Mouse (Mus musculus) urinary bladder, postnatal 10 days (tissue): Measurements from ENCODE around the gene Trim44.

Experiments used
- DNase-seq: peaks from one replicate; pipeline ENCODE4 v3.0.0; 2022; ENCODE audit warnings: low spot score

Gene Trim44

GRCm38 (mm10) chr2:102364565-102365200, 42.9 kb downstream of the Trim44 start:
- no peak for DNase-seq

GRCm38 (mm10) chr2:102362896-102363530, 44.6 kb downstream of the Trim44 start:
- DNase-seq: no peak

GRCm38 (mm10) chr2:102362266-102362665, 45.4 kb downstream of the Trim44 start:
- no peak for DNase-seq

GRCm38 (mm10) chr2:102356879-102357695, 50.5 kb downstream of the Trim44 start:
- no peak for DNase-seq

GRCm38 (mm10) chr2:102354076-102354475, 53.6 kb downstream of the Trim44 start:
- no peak for DNase-seq

GRCm38 (mm10) chr2:102341429-102341828, 66.2 kb downstream of the Trim44 start:
- DNase-seq: no peak

GRCm38 (mm10) chr2:102336816-102337215, 70.8 kb downstream of the Trim44 start:
- DNase-seq: no peak

- no peak for DNase-seq
Measured at GRCm38 (mm10) chr2:102331932-102332331, 75.7 kb downstream of the Trim44 start.

GRCm38 (mm10) chr2:102331092-102331491, 76.5 kb downstream of the Trim44 start:
- no peak for DNase-seq

- no peak for DNase-seq
Measured at GRCm38 (mm10) chr2:102325921-102326320, 81.7 kb downstream of the Trim44 start.

GRCm38 (mm10) chr2:102324336-102324735, 83.3 kb downstream of the Trim44 start:
- DNase-seq: no peak

GRCm38 (mm10) chr2:102316540-102316939, 91.1 kb downstream of the Trim44 start:
- DNase-seq: no peak

- no peak for DNase-seq
Measured at GRCm38 (mm10) chr2:102315153-102315552, 92.5 kb downstream of the Trim44 start.

- no peak for DNase-seq
Measured at GRCm38 (mm10) chr2:102314610-102315009, 93.0 kb downstream of the Trim44 start.

- no peak for DNase-seq
Measured at GRCm38 (mm10) chr2:102314068-102314467, 93.6 kb downstream of the Trim44 start.

GRCm38 (mm10) chr2:102312903-102313302, 94.7 kb downstream of the Trim44 start:
- DNase-seq: no peak

- no peak for DNase-seq
Measured at GRCm38 (mm10) chr2:102303274-102303673, 104.4 kb downstream of the Trim44 start.

GRCm38 (mm10) chr2:102302532-102302931, 105.1 kb downstream of the Trim44 start:
- no peak for DNase-seq

GRCm38 (mm10) chr2:102294827-102295270, 112.8 kb downstream of the Trim44 start:
- no peak for DNase-seq

- no peak for DNase-seq
Measured at GRCm38 (mm10) chr2:102293181-102293580, 114.4 kb downstream of the Trim44 start.

- DNase-seq: no peak
Measured at GRCm38 (mm10) chr2:102292051-102292450, 115.6 kb downstream of the Trim44 start.

GRCm38 (mm10) chr2:102291533-102291932, 116.1 kb downstream of the Trim44 start:
- no peak for DNase-seq

GRCm38 (mm10) chr2:102290041-102290440, 117.6 kb downstream of the Trim44 start:
- no peak for DNase-seq
